Mouse (Mus musculus): ENCODE results near the gene Hist1h2bf.

GRCm38 (mm10) chr13:23620056-23620732 lies 46.2 kb upstream of the Hist1h2bf start:
- TF ChIP-seq EP300 (optimal IDR thresholded peaks at IDR 0.05) (no peak), CTCF (IDR thresholded peaks at IDR 0.05; ENCODE audit: low read depth) (no peak)
